ENCODE assay signal across 13 mouse cellular contexts in the genomic region with DNA sequence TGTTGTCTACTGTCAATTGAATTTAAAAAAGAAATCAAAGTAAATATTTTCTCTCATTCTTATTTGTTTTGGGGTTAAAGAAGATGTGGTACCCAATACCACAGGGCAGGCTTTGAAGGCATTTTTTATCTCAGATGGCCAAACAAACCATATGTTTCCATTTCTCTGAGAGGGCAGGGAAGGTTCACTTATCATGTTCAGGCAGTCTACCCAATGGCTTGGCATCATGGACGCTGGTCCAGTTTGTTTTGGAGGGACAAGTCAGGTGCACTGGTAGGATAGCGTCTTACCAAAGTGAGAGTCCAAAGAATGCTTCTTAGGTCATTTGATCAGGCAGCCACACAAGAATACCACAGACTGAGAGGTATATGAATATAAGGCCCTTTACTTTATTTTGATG.
"Had no signal": no experiment of that assay in that cellular context is flagged by ENCODE, and none has a peak within 500 bp of the region (broad histone marks: within the 10 kb centered on the region; RNA-seq: fewer than 3 reads in every experiment).

No protein-coding gene starts in this region.

- H3K27ac ChIP-seq: kidney, postnatal 0 days; limb, embryonic 13.5 days; midbrain, embryonic 15.5 days had no signal

- H3K27me3 ChIP-seq: limb, embryonic 13.5 days; midbrain, embryonic 15.5 days had no signal

- H3K9me3 ChIP-seq: limb, embryonic 13.5 days; midbrain, embryonic 15.5 days had no signal

- H3K9ac ChIP-seq: limb, embryonic 13.5 days; midbrain, embryonic 15.5 days had no signal

- DNase-seq: kidney, adult 9 months; kidney, postnatal 36 days; layer of hippocampus, adult 9-11 months; left cerebral cortex, postnatal 4 days; lung, adult 18-20 months; right cerebral cortex, adult 18-20 months; right cerebral cortex, postnatal 25 days; thymus, postnatal 14 days had no signal

- H3K4me3 ChIP-seq: limb, embryonic 13.5 days; midbrain, embryonic 15.5 days had no signal

- H3K36me3 ChIP-seq: limb, embryonic 13.5 days; midbrain, embryonic 15.5 days had no signal

- H3K4me2 ChIP-seq: limb, embryonic 13.5 days; midbrain, embryonic 11.5 days; midbrain, embryonic 15.5 days had no signal

- ATAC-seq: intestine, embryonic 16.5 days; midbrain, embryonic 15.5 days had no signal
